Mouse (Mus musculus): ENCODE data around the gene Tuba8.

DNA sequence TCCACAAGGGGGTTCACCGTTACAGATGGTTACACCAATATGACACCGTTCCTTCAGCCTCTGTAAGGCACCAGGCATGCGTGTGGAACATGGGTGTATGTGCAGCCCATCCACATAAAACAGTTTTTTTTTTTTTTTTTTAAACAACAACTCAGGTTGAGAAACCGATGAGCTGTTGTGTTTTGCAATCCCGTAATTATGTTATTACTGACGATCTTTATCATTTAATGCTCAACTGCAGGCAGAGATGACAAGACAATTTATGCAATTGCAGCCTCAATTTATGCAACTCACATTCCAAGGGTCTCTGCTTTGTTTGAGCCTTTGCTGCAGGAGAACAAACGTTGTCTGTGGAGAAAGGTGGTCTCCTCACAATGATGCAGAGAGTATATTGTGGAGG lies 30.6 kb upstream of the Tuba8 start:
- TF ChIP-seq POLR2AphosphoS2 (IDR thresholded peaks at IDR 0.05; ENCODE audit: low read length), result no peak
- no peak for TF ChIP-seq POLR2A (IDR thresholded peaks at IDR 0.05; ENCODE audit: control insufficient read depth in 1 of 2, insufficient read depth in 1 of 2, low read depth in 1 of 2, low read length in 2 of 2, poor library complexity in 1 of 2)
- TF ChIP-seq MAZ (IDR thresholded peaks at IDR 0.05; ENCODE audit: low read depth, low read length), result no peak
- no peak for TF ChIP-seq SMC3 (IDR thresholded peaks at IDR 0.05; ENCODE audit: low read depth, low read length)
- TF ChIP-seq USF1 (IDR thresholded peaks at IDR 0.05; ENCODE audit: low read depth, low read length), result no peak
- no peak for TF ChIP-seq E2F4 (IDR thresholded peaks at IDR 0.05; ENCODE audit: borderline replicate concordance, low read depth, low read length)
- no peak for TF ChIP-seq TCF12 (IDR thresholded peaks at IDR 0.05; ENCODE audit: low read depth, low read length)

Data from MEL (cell line).